Mouse (Mus musculus) forebrain, embryonic 10.5 days (tissue): ENCODE measurements around the gene Pdxp. TPM values are rescaled to one million over a fixed set of nuclear protein-coding genes. Genes with fewer than 3 reads are reported as not detected.
A peak's percentile ranks its signal among the peaks of the same experiment; 100 is the strongest.
"Not testable (repeated sequence)": the region's sequence is repeated elsewhere in the genome, so short reads cannot be mapped to it uniquely, and the experiment has no call there.

Source experiments
- DNase-seq: peaks from one replicate; pipeline ENCODE4 v3.0.0-alpha.2; 2017; ENCODE audit warnings: low spot score; ENCODE audit errors: extremely low spot score
- H3K27ac ChIP-seq: fragments of 300-500 bp; sonication (generic); 2 replicates; pipeline ENCODE4 v1.5.1; 2016; ENCODE audit warnings: mild to moderate bottlenecking
- H3K27me3 ChIP-seq: fragments of 300-500 bp; sonication (generic); 2 replicates; pipeline ENCODE4 v1.6.1; 2016; ENCODE audit warnings: mild to moderate bottlenecking; ENCODE audit not compliant: poor library complexity, severe bottlenecking
- H3K36me3 ChIP-seq: fragments of 300-500 bp; sonication (generic); replicated peaks from 2 replicates; pipeline ENCODE4 v1.6.1; 2016; ENCODE audit warnings: mild to moderate bottlenecking, moderate library complexity
- H3K4me1 ChIP-seq: fragments of 300-500 bp; sonication (generic); 2 replicates; pipeline ENCODE4 v1.6.1; 2016
- H3K4me3 ChIP-seq: fragments of 300-500 bp; sonication (generic); 2 replicates; pipeline ENCODE4 v1.5.1; 2016; ENCODE audit warnings: mild to moderate bottlenecking, moderate library complexity
- H3K9me3 ChIP-seq: fragments of 300-500 bp; sonication (generic); 2 replicates; pipeline ENCODE4 v1.6.1; 2016; ENCODE audit warnings: mild to moderate bottlenecking, moderate library complexity
- WGBS: fragments of 180-500 bp; shearing (Covaris S2); methylation state at CpG from one replicate; pipeline ENCODE4 v1.1.7; 2016; 5-methylcytosine and 5-hydroxymethylcytosine counted together
- polyA plus RNA-seq: library from polyadenylated mRNA; unstranded; fragments of >200 nt; fragmentation: Nextera tagmentation; extraction: Ambion mirVana; gene quantifications from 2 replicates; pipeline ENCODE4 v1.2.1, GENCODE M21; 2016

The Pdxp gene
- polyA plus RNA-seq = 26.1 and 26.9 TPM in 2 replicates

GRCm38 (mm10) chr15:78913632-78914090 lies at the start of gene Pdxp:
Gene Pdxp, plus strand, starts transcription at chr15:78913919.
- no peaks in the 10 kb centered on the region for H3K9me3 ChIP-seq
- H3K36me3 ChIP-seq = peaks cover 55% of the 10 kb centered on the region
- peak within 1 kb of the TSS; percentile 90 for H3K4me3 ChIP-seq
- peak; percentile 99 for DNase-seq
- H3K27ac ChIP-seq = peak within 1 kb of the TSS; percentile 96
- no peaks in the 10 kb centered on the region for H3K27me3 ChIP-seq
- under 1% methylated on average over 51 of the region's 51 CpGs for WGBS
- peaks cover 55% of the 10 kb centered on the region for H3K4me1 ChIP-seq

GRCm38 (mm10) chr15:78868398-78868797 lies 45.3 kb upstream of the Pdxp start:
- Histone ChIP-seq H3K4me3 (no peak overlapping the region), H3K36me3 (no peaks in the 10 kb centered on the region)
- peak; percentile 38 for DNase-seq

GRCm38 (mm10) chr15:78868826-78869233 lies 44.9 kb upstream of the Pdxp start:
- peaks cover 32% of the 10 kb centered on the region for H3K4me1 ChIP-seq
- no peaks in the 10 kb centered on the region for H3K9me3 ChIP-seq
- DNase-seq = no peak
- no peaks in the 10 kb centered on the region for H3K36me3 ChIP-seq
- H3K4me3 ChIP-seq = no peak overlapping the region
- WGBS = 60% methylated on average over 7 of the region's 7 CpGs
- peak overlapping the region; percentile 75 for H3K27ac ChIP-seq
- no peaks in the 10 kb centered on the region for H3K27me3 ChIP-seq

More at GRCm38 (mm10) chr15:78868398-78868797, 45.3 kb upstream of the Pdxp start:
- Histone ChIP-seq H3K27me3 (no peaks in the 10 kb centered on the region), H3K9me3 (no peaks in the 10 kb centered on the region), H3K27ac (peak overlapping the region; percentile 75), H3K4me1 (peaks cover 33% of the 10 kb centered on the region)
- 38% methylated on average over 9 of the region's 9 CpGs for WGBS

GRCm38 (mm10) chr15:78869775-78870174 lies 43.9 kb upstream of the Pdxp start:
- WGBS = 21% methylated on average over 6 of the region's 6 CpGs
- Histone ChIP-seq H3K9me3 (no peaks in the 10 kb centered on the region), H3K4me1 (peaks cover 36% of the 10 kb centered on the region), H3K36me3 (no peaks in the 10 kb centered on the region), H3K4me3 (no peak overlapping the region), H3K27me3 (no peaks in the 10 kb centered on the region), H3K27ac (0 out of 2 replicates have a peak overlapping the region, but pooled peaks have one; percentile 53)
- peak; percentile 36 for DNase-seq

GRCm38 (mm10) chr15:78872021-78872608 lies 41.6 kb upstream of the Pdxp start:
- 68% methylated on average over 5 of the region's 5 CpGs for WGBS
- peaks cover 58% of the 10 kb centered on the region for H3K4me1 ChIP-seq
- H3K9me3 ChIP-seq = no peaks in the 10 kb centered on the region
- H3K27me3 ChIP-seq = no peaks in the 10 kb centered on the region
- no peaks in the 10 kb centered on the region for H3K36me3 ChIP-seq
- peak overlapping the region; percentile 30; the same call in 1 of the 2 replicates for H3K27ac ChIP-seq
- DNase-seq = no peak
- H3K4me3 ChIP-seq = no peak overlapping the region

GRCm38 (mm10) chr15:78873803-78874435 lies 39.8 kb upstream of the Pdxp start:
- no peaks in the 10 kb centered on the region for H3K27me3 ChIP-seq
- no peaks in the 10 kb centered on the region for H3K36me3 ChIP-seq
- 64% methylated on average over 13 of the region's 13 CpGs for WGBS
- H3K4me3 ChIP-seq = no peak overlapping the region
- H3K9me3 ChIP-seq = no peaks in the 10 kb centered on the region
- peaks cover 52% of the 10 kb centered on the region for H3K4me1 ChIP-seq
- DNase-seq = no peak
- H3K27ac ChIP-seq = peak overlapping the region; percentile 66

GRCm38 (mm10) chr15:78874989-78875388 lies 38.7 kb upstream of the Pdxp start:
- no peak for DNase-seq
- peak overlapping the region; percentile 99 for H3K27ac ChIP-seq
- WGBS = 78% methylated on average over 8 of the region's 8 CpGs
- no peak overlapping the region for H3K4me3 ChIP-seq
- peaks cover 58% of the 10 kb centered on the region for H3K4me1 ChIP-seq
- H3K36me3 ChIP-seq = peaks cover 8% of the 10 kb centered on the region; the same call in 1 of the 2 replicates
- no peaks in the 10 kb centered on the region for H3K27me3 ChIP-seq
- H3K9me3 ChIP-seq = no peaks in the 10 kb centered on the region

GRCm38 (mm10) chr15:78875537-78875936 lies 38.2 kb upstream of the Pdxp start:
- H3K27me3 ChIP-seq = no peaks in the 10 kb centered on the region
- no peak for DNase-seq
- H3K27ac ChIP-seq = peak overlapping the region; percentile 99
- H3K9me3 ChIP-seq = no peaks in the 10 kb centered on the region
- WGBS = 85% methylated on average over 5 of the region's 5 CpGs
- H3K4me1 ChIP-seq = peaks cover 58% of the 10 kb centered on the region
- peak overlapping the region; percentile 77 for H3K4me3 ChIP-seq
- peaks cover 13% of the 10 kb centered on the region for H3K36me3 ChIP-seq

GRCm38 (mm10) chr15:78876258-78876696 lies 37.4 kb upstream of the Pdxp start:
- peaks cover 58% of the 10 kb centered on the region for H3K4me1 ChIP-seq
- peak overlapping the region; percentile 77 for H3K4me3 ChIP-seq
- peak; percentile 87 for DNase-seq
- no peaks in the 10 kb centered on the region for H3K27me3 ChIP-seq
- H3K36me3 ChIP-seq = peaks cover 21% of the 10 kb centered on the region
- H3K27ac ChIP-seq = peak overlapping the region; percentile 99
- H3K9me3 ChIP-seq = no peaks in the 10 kb centered on the region
- WGBS = 4% methylated on average over 17 of the region's 17 CpGs

GRCm38 (mm10) chr15:78876991-78877809 lies 36.5 kb upstream of the Pdxp start, which contains the start of gene Gga1:
Gene Gga1, plus strand, starts transcription at chr15:78877190.
- H3K27ac ChIP-seq = peak within 1 kb of the TSS; percentile 99
- H3K27me3 ChIP-seq = no peaks in the 10 kb centered on the region
- H3K9me3 ChIP-seq = no peaks in the 10 kb centered on the region
- peak within 1 kb of the TSS; percentile 77 for H3K4me3 ChIP-seq
- H3K36me3 ChIP-seq = peaks cover 30% of the 10 kb centered on the region
- DNase-seq = peak; percentile 98
- WGBS = under 1% methylated on average over 82 of the region's 95 CpGs
- peaks cover 55% of the 10 kb centered on the region for H3K4me1 ChIP-seq

GRCm38 (mm10) chr15:78877810-78878390 lies 35.8 kb upstream of the Pdxp start:
- H3K4me1 ChIP-seq = peaks cover 51% of the 10 kb centered on the region
- peaks cover 37% of the 10 kb centered on the region for H3K36me3 ChIP-seq
- H3K4me3 ChIP-seq = peak overlapping the region; percentile 77
- no peaks in the 10 kb centered on the region for H3K27me3 ChIP-seq
- WGBS = under 1% methylated on average over 17 of the region's 17 CpGs
- H3K9me3 ChIP-seq = no peaks in the 10 kb centered on the region
- no peak for DNase-seq
- H3K27ac ChIP-seq = peak overlapping the region; percentile 99

GRCm38 (mm10) chr15:78878792-78879516 lies 34.8 kb upstream of the Pdxp start:
- not testable (repeated sequence) for H3K27me3 ChIP-seq, H3K9me3 ChIP-seq, DNase-seq, H3K27ac ChIP-seq
- Histone ChIP-seq H3K36me3 (peaks cover 48% of the 10 kb centered on the region), H3K4me3 (peak overlapping the region; percentile 5; the same call in 1 of the 2 replicates), H3K4me1 (peaks cover 47% of the 10 kb centered on the region)
- WGBS = 64% methylated on average over 7 of the region's 7 CpGs
